Mouse (Mus musculus) ES-Bruce4 (cell line): ENCODE measurements at regions not wholly inside any gene's neighbourhood (a gene's known extent, or its start where the extent isn't known, plus 50 kb on each side); places are given as distances from the start of the nearest gene placed in this dataset.

Experiments
- H3K27ac ChIP-seq: 2 replicates; pipeline ENCODE4 v1.5.1; 2012; ENCODE audit warnings: low read length, inconsistent platforms; ENCODE audit not compliant: insufficient read depth
- H3K27me3 ChIP-seq: 2 replicates; pipeline ENCODE4 v1.6.1; 2012; ENCODE audit warnings: mild to moderate bottlenecking, low read length, inconsistent platforms; ENCODE audit not compliant: control insufficient read depth, poor library complexity, insufficient read depth, severe bottlenecking
- H3K36me3 ChIP-seq: 2 replicates; pipeline ENCODE4 v1.6.1; 2012; ENCODE audit warnings: inconsistent platforms, mild to moderate bottlenecking, low read length, moderate library complexity; ENCODE audit not compliant: control insufficient read depth, poor library complexity, insufficient read depth, severe bottlenecking
- H3K4me1 ChIP-seq: one replicate; pipeline ENCODE4 v1.8.1; 2011; ENCODE audit warnings: low read length; ENCODE audit not compliant: control insufficient read depth, insufficient read depth
- H3K4me3 ChIP-seq: 2 replicates; pipeline ENCODE4 v1.5.1; 2011; ENCODE audit warnings: low read depth, mild to moderate bottlenecking, low read length
- H3K9ac ChIP-seq: 2 replicates; pipeline ENCODE4 v1.6.1; 2012; ENCODE audit warnings: low read depth, mild to moderate bottlenecking, inconsistent platforms; ENCODE audit not compliant: poor library complexity, severe bottlenecking
- H3K9me3 ChIP-seq: replicated peaks from 2 replicates; pipeline ENCODE4 v1.6.1; 2012; ENCODE audit warnings: mild to moderate bottlenecking, low read length, inconsistent platforms; ENCODE audit not compliant: control insufficient read depth, poor library complexity, insufficient read depth, severe bottlenecking
- CTCF ChIP-seq: IDR thresholded peaks from one replicate; pipeline ENCODE4 v1.8.1; 2011; ENCODE audit warnings: low read depth, low read length
- EP300 ChIP-seq: IDR thresholded peaks from 2 replicates; pipeline ENCODE4 v1.6.1; 2011; ENCODE audit warnings: low read depth, low read length; ENCODE audit not compliant: insufficient read depth
- POLR2A ChIP-seq: IDR thresholded peaks from one replicate; pipeline ENCODE4 v1.8.1; 2011; ENCODE audit warnings: low read length; ENCODE audit not compliant: insufficient read depth

- Histone ChIP-seq H3K4me1 (no peaks in the 10 kb centered on the region), H3K9me3 (no peaks in the 10 kb centered on the region; the same call in 1 of the 2 replicates), H3K27me3 (no peaks in the 10 kb centered on the region), H3K4me3 (no peak overlapping the region), H3K9ac (no peak overlapping the region), H3K36me3 (no peaks in the 10 kb centered on the region), H3K27ac (no peak overlapping the region)
- TF ChIP-seq EP300 (no peak), CTCF (no peak), POLR2A (no peak)
These were observed 292.3 kb downstream of the Sox9 start for GRCm38 (mm10) chr11:113074328-113074727.

GRCm38 (mm10) chr11:113076371-113076770 lies 294.3 kb downstream of the Sox9 start:
- TF ChIP-seq POLR2A (no peak), EP300 (no peak), CTCF (no peak)

GRCm38 (mm10) chr11:113080311-113080710 lies 298.3 kb downstream of the Sox9 start:
- no peaks in the 10 kb centered on the region; the same call in 1 of the 2 replicates for H3K27me3 ChIP-seq
- no peak overlapping the region for H3K4me3 ChIP-seq
- no peaks in the 10 kb centered on the region; the same call in 1 of the 2 replicates for H3K9me3 ChIP-seq
- no peak overlapping the region for H3K27ac ChIP-seq
- no peaks in the 10 kb centered on the region for H3K36me3 ChIP-seq
- H3K9ac ChIP-seq = no peak overlapping the region
- no peaks in the 10 kb centered on the region for H3K4me1 ChIP-seq
- TF ChIP-seq POLR2A (no peak), CTCF (no peak), EP300 (no peak)

More at GRCm38 (mm10) chr11:113076371-113076770, 294.3 kb downstream of the Sox9 start:
- Histone ChIP-seq H3K27me3 (no peaks in the 10 kb centered on the region), H3K9ac (no peak overlapping the region), H3K27ac (no peak overlapping the region), H3K4me1 (no peaks in the 10 kb centered on the region), H3K4me3 (no peak overlapping the region), H3K36me3 (no peaks in the 10 kb centered on the region), H3K9me3 (no peaks in the 10 kb centered on the region; the same call in 1 of the 2 replicates)

GRCm38 (mm10) chr11:113084442-113084841 lies 302.4 kb downstream of the Sox9 start:
- TF ChIP-seq CTCF (no peak), POLR2A (no peak), EP300 (no peak)
- Histone ChIP-seq H3K36me3 (no peaks in the 10 kb centered on the region), H3K4me3 (no peak overlapping the region), H3K27ac (no peak overlapping the region), H3K27me3 (no peaks in the 10 kb centered on the region; the same call in 1 of the 2 replicates), H3K9me3 (no peaks in the 10 kb centered on the region), H3K4me1 (no peaks in the 10 kb centered on the region), H3K9ac (no peak overlapping the region)

- no peak overlapping the region for H3K9ac ChIP-seq
- H3K9me3 ChIP-seq = no peaks in the 10 kb centered on the region
- H3K4me3 ChIP-seq = no peak overlapping the region
- H3K4me1 ChIP-seq = no peaks in the 10 kb centered on the region
- H3K27ac ChIP-seq = no peak overlapping the region
- no peak for TF ChIP-seq CTCF
- no peak for TF ChIP-seq EP300
- no peak for TF ChIP-seq POLR2A
- no peaks in the 10 kb centered on the region; the same call in 1 of the 2 replicates for H3K27me3 ChIP-seq
- no peaks in the 10 kb centered on the region for H3K36me3 ChIP-seq
These were observed 303.5 kb downstream of the Sox9 start for GRCm38 (mm10) chr11:113085556-113085955.

GRCm38 (mm10) chr11:113087084-113087483 lies 305.1 kb downstream of the Sox9 start:
- no peaks in the 10 kb centered on the region for H3K27me3 ChIP-seq
- no peak for TF ChIP-seq CTCF
- no peaks in the 10 kb centered on the region for H3K36me3 ChIP-seq
- H3K4me3 ChIP-seq = no peak overlapping the region
- H3K4me1 ChIP-seq = peaks cover 1% of the 10 kb centered on the region
- H3K27ac ChIP-seq = no peak overlapping the region
- H3K9ac ChIP-seq = no peak overlapping the region
- no peaks in the 10 kb centered on the region for H3K9me3 ChIP-seq
